Mouse (Mus musculus) limb, embryonic 11.5 days (tissue): ENCODE results near the gene Mrpl37. TPM values are rescaled to one million over a fixed set of nuclear protein-coding genes. Genes with fewer than 3 reads are reported as not detected.
A peak's percentile ranks its signal among the peaks of the same experiment; 100 is the strongest.

Experiments used
- ATAC-seq: fragments of 200-750 bp; cut with Nextera tagmentation; 2 replicates; pipeline ENCODE4 v1.8.0; 2017; ENCODE audit warnings: low read depth; ENCODE audit not compliant: insufficient number of reproducible peaks, low FRiP score, low TSS enrichment
- DNase-seq: peaks from one replicate; pipeline ENCODE4 v3.0.0-alpha.2; 2015; ENCODE audit warnings: low spot score
- H3K27ac ChIP-seq: fragments of 300-500 bp; sonication (generic); replicated peaks from 2 replicates; pipeline ENCODE4 v1.5.1; 2014; ENCODE audit warnings: low read depth, mild to moderate bottlenecking, low read length
- H3K27me3 ChIP-seq: fragments of 300-500 bp; sonication (generic); 2 replicates; pipeline ENCODE4 v1.6.1; 2014; ENCODE audit warnings: mild to moderate bottlenecking, low read length, mixed read lengths; ENCODE audit not compliant: control insufficient read depth, insufficient read depth
- H3K36me3 ChIP-seq: fragments of 300-500 bp; sonication (generic); 2 replicates; pipeline ENCODE4 v1.6.1; 2014; ENCODE audit warnings: mild to moderate bottlenecking, low read length, moderate library complexity, mixed read lengths; ENCODE audit not compliant: control insufficient read depth, insufficient read depth
- H3K4me1 ChIP-seq: fragments of 300-500 bp; sonication (generic); 2 replicates; pipeline ENCODE4 v1.6.1; 2014; ENCODE audit warnings: low read length, mixed read lengths; ENCODE audit not compliant: control insufficient read depth, insufficient read depth
- H3K4me2 ChIP-seq: fragments of 300-500 bp; sonication (generic); 2 replicates; pipeline ENCODE4 v1.6.1; 2014; ENCODE audit warnings: low read depth, mild to moderate bottlenecking, moderate library complexity; ENCODE audit not compliant: severe bottlenecking
- H3K4me3 ChIP-seq: fragments of 300-500 bp; sonication (generic); 2 replicates; pipeline ENCODE4 v1.5.1; 2014; ENCODE audit warnings: low read depth, low read length
- H3K9ac ChIP-seq: fragments of 300-500 bp; sonication (generic); 2 replicates; pipeline ENCODE4 v1.6.1; 2014; ENCODE audit warnings: mild to moderate bottlenecking, low read length
- H3K9me3 ChIP-seq: fragments of 300-500 bp; sonication (generic); 2 replicates; pipeline ENCODE4 v1.6.1; 2016; ENCODE audit warnings: low read length; ENCODE audit not compliant: control insufficient read depth
- WGBS: fragments of 180-500 bp; shearing (Covaris S2); extraction: QIAGEN DNeasy Blood & Tissue Kit; methylation state at CpG from one replicate; pipeline ENCODE4 v1.1.7; 2014; 5-methylcytosine and 5-hydroxymethylcytosine counted together
- polyA plus RNA-seq: library from polyadenylated mRNA; unstranded; fragments of >200 nt; fragmentation: Nextera tagmentation; extraction: Ambion mirVana; gene quantifications from 2 replicates; pipeline ENCODE4 v1.2.1, GENCODE M21; 2014

Mrpl37 gene
- polyA plus RNA-seq, 1 experiment from 2014 or later, result 131 TPM

DNA sequence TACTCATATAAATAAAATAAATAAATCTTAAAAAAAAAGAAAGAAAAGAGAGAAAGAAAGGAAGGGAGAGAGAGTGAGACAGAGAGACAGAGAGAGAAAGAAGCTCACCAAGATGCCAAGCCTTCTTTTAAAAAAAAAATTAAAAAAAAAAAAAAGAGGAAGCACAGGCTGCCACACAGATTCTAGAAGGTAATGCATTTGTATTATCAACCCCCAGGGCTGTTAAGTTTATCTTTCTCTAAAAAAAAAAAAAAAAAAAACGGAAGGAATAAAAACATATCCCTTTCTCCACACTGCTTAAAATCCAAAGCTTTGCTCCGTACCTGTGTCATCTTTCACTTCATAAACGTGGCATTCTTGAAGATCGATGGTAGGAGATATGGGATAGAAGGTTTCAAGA is 5.1 kb downstream of the Mrpl37 start:
- 91% methylated on average over 4 of the region's 4 CpGs for WGBS
- Histone ChIP-seq H3K4me3 (no peak overlapping the region), H3K36me3 (peaks cover 25% of the 10 kb centered on the region), H3K27me3 (no peaks in the 10 kb centered on the region), H3K27ac (no peak overlapping the region), H3K9me3 (no peaks in the 10 kb centered on the region), H3K9ac (no peak overlapping the region), H3K4me2 (no peak overlapping the region), H3K4me1 (no peaks in the 10 kb centered on the region; the same call in 1 of the 2 replicates)
- ATAC-seq (no peak), DNase-seq (no peak)

DNA sequence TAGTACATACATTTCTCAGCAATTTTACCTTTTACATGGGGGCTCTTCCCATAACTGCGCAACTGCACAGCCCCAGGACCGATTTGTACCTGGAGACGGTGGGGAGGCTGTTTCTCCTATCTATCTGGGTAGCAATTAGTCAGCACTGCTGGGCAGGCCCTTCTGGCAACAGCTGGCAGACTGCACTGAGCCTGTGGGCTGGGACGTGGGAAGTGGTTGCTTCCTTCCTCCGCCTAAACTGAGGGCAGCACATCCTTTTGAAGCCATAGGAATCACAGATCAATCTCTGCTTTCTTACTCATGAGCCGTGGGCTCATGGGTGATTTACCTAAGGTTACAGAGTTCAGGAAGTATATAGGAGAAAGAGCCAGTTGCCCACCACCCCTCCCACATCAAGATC is 7.9 kb downstream of the Mrpl37 start:
- Histone ChIP-seq H3K4me1 (no peaks in the 10 kb centered on the region), H3K9me3 (no peaks in the 10 kb centered on the region), H3K27ac (no peak overlapping the region), H3K4me2 (no peak overlapping the region), H3K4me3 (no peak overlapping the region), H3K9ac (no peak overlapping the region), H3K36me3 (peaks cover 28% of the 10 kb centered on the region), H3K27me3 (no peaks in the 10 kb centered on the region)
- DNase-seq (no peak), ATAC-seq (no peak)
- 83% methylated on average over 6 of the region's 6 CpGs for WGBS

DNA sequence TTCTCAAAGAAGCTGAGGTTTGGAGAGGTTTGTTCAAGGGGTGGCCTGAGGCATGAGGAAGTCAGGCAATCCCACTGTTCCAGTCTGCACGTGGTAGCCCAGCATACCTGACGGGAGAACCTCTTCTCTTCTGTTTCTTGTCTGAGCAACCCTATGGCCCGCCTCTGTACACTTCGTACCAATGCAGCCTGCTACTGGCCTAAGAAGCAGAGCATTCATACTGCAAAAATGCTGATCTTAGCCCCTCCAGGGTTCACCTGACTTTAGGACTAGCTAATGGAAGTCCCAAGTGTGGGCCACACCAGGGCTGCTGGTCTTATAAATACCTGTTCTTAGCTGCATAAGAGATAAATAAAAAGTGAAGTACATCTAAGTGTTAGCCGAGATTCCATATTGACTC is 8.3 kb downstream of the Mrpl37 start:
- no peak overlapping the region for H3K9ac ChIP-seq
- H3K27me3 ChIP-seq, result no peaks in the 10 kb centered on the region
- no peaks in the 10 kb centered on the region for H3K4me1 ChIP-seq
- H3K9me3 ChIP-seq, result no peaks in the 10 kb centered on the region
- no peak for ATAC-seq
- no peak overlapping the region for H3K27ac ChIP-seq
- H3K4me2 ChIP-seq, result no peak overlapping the region
- peaks cover 28% of the 10 kb centered on the region for H3K36me3 ChIP-seq
- no peak for DNase-seq
- no peak overlapping the region for H3K4me3 ChIP-seq
- 86% methylated on average over 5 of the region's 5 CpGs for WGBS

DNA sequence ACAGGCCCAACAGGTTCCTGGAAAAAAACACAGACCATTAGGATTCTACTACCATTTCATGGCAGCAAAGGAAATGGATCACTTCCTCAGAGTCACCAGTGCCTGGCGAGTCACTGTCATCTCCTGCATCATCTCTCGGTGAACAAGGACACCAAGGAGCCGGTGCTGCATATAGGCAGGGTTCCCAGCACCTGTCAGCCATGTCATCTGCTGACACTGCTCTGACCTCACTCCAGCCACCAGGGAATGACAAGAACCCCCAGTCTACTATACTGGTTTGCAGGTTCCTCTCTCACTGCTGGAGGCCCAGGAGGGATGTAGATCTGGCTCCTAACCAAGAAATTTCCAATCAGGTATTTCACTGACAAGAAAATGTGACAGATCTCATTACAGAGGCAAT is 10.6 kb downstream of the Mrpl37 start:
- WGBS, result 86% methylated on average over 3 of the region's 3 CpGs
- no peak for ATAC-seq
- no peak overlapping the region for H3K27ac ChIP-seq
- H3K9ac ChIP-seq, result no peak overlapping the region
- H3K4me1 ChIP-seq, result no peaks in the 10 kb centered on the region
- H3K27me3 ChIP-seq, result no peaks in the 10 kb centered on the region
- H3K36me3 ChIP-seq, result peaks cover 12% of the 10 kb centered on the region
- no peak for DNase-seq
- no peak overlapping the region for H3K4me2 ChIP-seq
- H3K4me3 ChIP-seq, result no peak overlapping the region
- no peaks in the 10 kb centered on the region for H3K9me3 ChIP-seq

DNA sequence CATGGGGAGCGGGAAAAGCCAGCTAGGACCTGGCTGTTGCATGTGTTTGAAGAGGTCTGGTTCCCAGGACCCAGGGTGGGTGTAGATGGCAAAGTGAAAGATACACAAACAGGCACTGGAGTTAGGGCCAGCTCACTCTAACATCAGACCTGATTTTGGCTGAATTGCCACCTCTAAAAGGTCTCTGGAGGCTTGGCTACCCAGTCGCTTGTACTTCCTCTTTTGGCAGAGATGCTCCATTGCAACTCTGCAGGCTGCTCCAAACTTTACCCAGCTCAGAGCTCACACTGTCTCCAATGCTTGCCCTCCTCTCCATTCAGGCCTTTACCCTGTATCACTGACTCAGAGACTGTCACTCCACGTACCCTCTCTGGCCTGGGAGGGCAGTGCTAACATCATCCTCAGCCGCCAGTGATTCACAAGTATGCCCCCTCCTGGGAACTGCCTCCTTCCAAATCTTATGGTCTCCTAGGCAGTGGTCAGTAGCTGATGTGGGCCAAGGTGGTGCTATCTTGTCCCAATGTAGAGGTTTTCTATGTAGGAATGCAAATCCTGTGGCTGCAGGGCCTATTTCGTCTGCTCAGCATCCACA is 13.6 kb downstream of the Mrpl37 start:
- Histone ChIP-seq H3K27me3 (no peaks in the 10 kb centered on the region), H3K9ac (no peak overlapping the region), H3K4me2 (no peak overlapping the region), H3K4me3 (no peak overlapping the region), H3K36me3 (peaks cover 10% of the 10 kb centered on the region), H3K4me1 (no peaks in the 10 kb centered on the region), H3K27ac (no peak overlapping the region; the same call in 1 of the 2 replicates), H3K9me3 (no peaks in the 10 kb centered on the region)
- ATAC-seq, result 0 out of 2 replicates have a peak, but pooled peaks have one; percentile 4
- DNase-seq, result no peak
- WGBS, result 50% methylated on average over 5 of the region's 5 CpGs

DNA sequence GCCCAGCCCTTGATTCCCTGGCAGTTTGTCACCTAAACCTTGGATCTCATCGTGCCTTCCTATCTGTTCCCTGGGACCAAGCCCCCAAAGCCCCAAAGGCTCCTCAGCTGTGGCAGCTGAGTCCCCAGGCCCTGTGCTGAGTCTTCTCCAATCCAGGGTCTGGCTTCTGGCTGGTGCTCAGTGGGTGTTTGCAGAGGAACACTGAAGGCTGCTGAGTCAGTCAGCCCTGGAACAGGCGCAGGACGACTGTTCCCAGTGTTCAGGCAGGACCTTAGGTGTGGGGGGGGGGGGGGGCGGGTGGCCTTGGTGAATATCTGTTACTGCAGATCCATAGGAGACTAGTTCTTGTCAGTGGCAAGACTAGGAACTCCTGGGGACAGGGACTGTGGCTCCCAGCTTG is 14.8 kb downstream of the Mrpl37 start:
- ATAC-seq (no peak), DNase-seq (no peak)
- no peak overlapping the region for H3K4me2 ChIP-seq
- WGBS, result 70% methylated on average over 4 of the region's 4 CpGs
- H3K9me3 ChIP-seq, result no peaks in the 10 kb centered on the region
- H3K27me3 ChIP-seq, result no peaks in the 10 kb centered on the region
- peaks cover 19% of the 10 kb centered on the region for H3K36me3 ChIP-seq
- no peak overlapping the region for H3K4me3 ChIP-seq
- no peak overlapping the region for H3K9ac ChIP-seq
- no peaks in the 10 kb centered on the region for H3K4me1 ChIP-seq
- no peak overlapping the region for H3K27ac ChIP-seq

DNA sequence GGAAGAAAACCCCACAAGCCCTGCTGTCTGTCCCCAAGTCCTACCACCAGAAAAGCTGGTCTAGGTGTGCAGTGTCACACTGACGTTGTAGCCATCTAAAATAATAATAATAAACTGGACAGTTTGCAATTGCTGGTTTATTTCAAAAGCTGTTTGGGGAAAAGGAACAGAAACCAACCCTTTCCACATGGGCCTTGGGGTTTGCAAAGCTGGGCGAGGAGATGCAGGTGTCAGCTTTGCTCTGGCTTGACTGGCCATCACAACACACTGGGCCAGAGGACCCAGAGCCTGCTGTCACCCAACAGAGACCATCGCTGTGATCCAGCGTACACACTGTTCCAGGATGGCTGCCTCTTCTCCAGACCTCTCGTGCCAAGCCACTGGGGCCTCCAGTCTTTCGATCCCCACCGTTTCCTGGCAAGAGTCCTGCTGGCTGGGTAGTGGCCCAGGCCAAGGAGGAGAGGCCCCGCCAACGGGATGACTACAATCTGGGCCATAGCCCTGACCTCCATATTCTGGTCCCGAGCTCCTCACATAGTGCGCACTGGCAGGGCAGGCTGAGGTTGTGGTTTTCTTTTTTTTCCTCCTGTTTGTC is 18.0 kb downstream of the Mrpl37 start:
- Histone ChIP-seq H3K4me2 (no peak overlapping the region), H3K4me1 (no peaks in the 10 kb centered on the region), H3K4me3 (no peak overlapping the region), H3K27ac (no peak overlapping the region), H3K36me3 (peaks cover 29% of the 10 kb centered on the region), H3K9me3 (no peaks in the 10 kb centered on the region), H3K27me3 (no peaks in the 10 kb centered on the region), H3K9ac (no peak overlapping the region)
- no peak for DNase-seq
- ATAC-seq, result no peak
- WGBS, result 94% methylated on average over 11 of the region's 11 CpGs

DNA sequence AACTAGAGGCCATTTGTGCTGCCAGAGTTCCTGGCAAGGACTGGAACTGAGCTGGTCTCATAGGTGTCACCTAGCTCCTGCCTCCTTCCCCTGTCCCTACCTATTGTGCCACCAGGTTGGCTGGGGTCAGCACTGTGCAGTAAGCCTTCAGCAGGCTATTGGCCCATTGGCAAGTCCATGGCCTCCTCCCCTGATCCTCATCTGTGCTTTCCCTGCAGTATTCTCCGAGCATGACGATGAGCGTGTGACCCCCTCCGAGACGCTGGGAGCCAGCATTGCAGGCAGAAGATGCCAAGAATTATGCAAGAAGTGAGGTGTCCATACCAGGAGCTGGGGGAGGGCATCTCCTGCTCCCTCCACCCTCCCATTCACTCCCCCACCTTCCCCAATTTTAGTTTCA is 18.9 kb downstream of the Mrpl37 start:
- Histone ChIP-seq H3K9me3 (no peaks in the 10 kb centered on the region), H3K27ac (no peak overlapping the region), H3K4me2 (no peak overlapping the region), H3K4me1 (no peaks in the 10 kb centered on the region), H3K36me3 (peaks cover 29% of the 10 kb centered on the region), H3K4me3 (no peak overlapping the region), H3K27me3 (no peaks in the 10 kb centered on the region), H3K9ac (no peak overlapping the region)
- ATAC-seq (no peak), DNase-seq (no peak)
- WGBS, result 88% methylated on average over 5 of the region's 5 CpGs

DNA sequence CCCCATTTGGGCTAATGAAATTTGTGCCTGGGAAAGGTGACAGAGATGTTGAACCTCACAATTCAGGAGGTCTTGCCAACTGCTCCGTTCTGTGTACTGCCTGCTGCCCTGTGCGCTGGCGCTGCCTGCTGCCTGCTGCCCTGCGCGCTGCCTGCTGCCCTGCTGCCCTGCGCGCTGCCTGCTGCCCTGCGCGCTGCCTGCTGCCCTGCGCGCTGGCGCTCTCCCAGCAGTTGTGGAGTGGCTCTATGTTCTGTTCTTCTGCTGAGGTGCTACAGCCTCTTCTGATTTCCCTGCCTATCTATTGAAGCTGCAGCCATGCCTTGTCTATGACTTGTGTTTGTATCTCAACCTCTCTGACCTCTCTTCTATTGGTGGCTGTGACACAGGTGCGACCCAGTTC is 21.5 kb downstream of the Mrpl37 start:
- ATAC-seq (no peak), DNase-seq (no peak)
- Histone ChIP-seq H3K9ac (no peak overlapping the region), H3K4me1 (no peaks in the 10 kb centered on the region), H3K4me2 (no peak overlapping the region), H3K27me3 (no peaks in the 10 kb centered on the region), H3K9me3 (no peaks in the 10 kb centered on the region), H3K36me3 (peaks cover 38% of the 10 kb centered on the region), H3K27ac (no peak overlapping the region), H3K4me3 (no peak overlapping the region)
- over 99% methylated on average over 13 of the region's 13 CpGs for WGBS
